ENCODE assay signal across 8 mouse cellular contexts in the genomic region with DNA sequence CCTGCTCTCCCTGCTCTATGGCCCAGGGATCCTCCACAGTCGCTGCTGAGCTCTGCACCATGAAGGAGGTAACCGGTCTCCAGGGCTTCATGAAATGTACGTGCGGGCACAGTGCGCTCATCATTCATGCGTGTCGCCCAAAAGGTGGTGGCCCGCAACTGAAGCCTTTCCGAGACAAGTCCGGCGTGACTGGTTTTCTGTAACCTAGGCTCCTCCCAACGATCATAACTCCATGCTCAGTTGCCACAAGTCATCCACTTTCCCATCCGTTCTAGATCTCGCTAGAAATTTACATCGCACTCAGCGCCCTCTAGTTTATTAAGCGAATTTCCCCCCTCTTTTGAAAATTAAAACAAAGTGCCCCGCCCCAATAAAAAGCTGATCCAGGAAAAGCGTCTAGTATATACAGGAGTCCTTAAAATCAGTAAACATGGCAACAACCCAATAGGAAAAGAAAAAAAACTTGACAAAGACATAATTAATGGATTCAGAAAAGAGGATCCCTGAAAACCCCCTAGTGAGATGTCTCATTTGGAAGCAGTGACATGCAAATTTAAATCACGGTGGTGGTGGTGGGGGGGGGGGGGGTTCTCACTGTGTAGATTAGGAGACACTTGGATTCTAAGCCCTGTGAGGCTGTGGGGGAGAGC. TPM values are rescaled to one million over a fixed set of nuclear protein-coding genes. Genes with fewer than 3 reads are reported as not detected.
DNase-seq lines count a peak whose midpoint lies in the region; ATAC-seq and TF ChIP-seq lines count a peak whose summit lies in the region.

No protein-coding gene starts in this region.

- intact Hi-C loops in heart, postnatal 14 days (cut with DNase I) = no loop called here
- intact Hi-C loops in left cerebral cortex, adult 2 months (cut with DNase I) = loop anchor here (5.0 to 10.0 kb wide), 2 partner anchors 207 to 560 kb away; no protein-coding TSS in a partner anchor

- H3K36me3 ChIP-seq in heart, embryonic 10.5 days = no peaks in the 10 kb centered on the region
- H3K36me3 ChIP-seq in forebrain, postnatal 0 days (ENCODE audit: insufficient read depth) = no peaks in the 10 kb centered on the region
- H3K36me3 ChIP-seq in liver, postnatal 0 days (replicated peaks; ENCODE audit: insufficient read depth, low read length) = no peaks in the 10 kb centered on the region

- H3K4me1 ChIP-seq in heart, embryonic 10.5 days = peaks cover 10% of the 10 kb centered on the region; the same call in 1 of the 2 replicates
- H3K4me1 ChIP-seq in forebrain, postnatal 0 days (ENCODE audit: insufficient read depth) = no peaks in the 10 kb centered on the region; the same call in 1 of the 2 replicates
- H3K4me1 ChIP-seq in liver, postnatal 0 days (ENCODE audit: insufficient read depth) = peaks cover 17% of the 10 kb centered on the region

- H3K9me3 ChIP-seq in heart, embryonic 10.5 days = no peaks in the 10 kb centered on the region
- no peaks in the 10 kb centered on the region for H3K9me3 ChIP-seq in forebrain, postnatal 0 days (ENCODE audit: low read length)
- no peaks in the 10 kb centered on the region for H3K9me3 ChIP-seq in liver, postnatal 0 days (ENCODE audit: low read length)

- DNase-seq in heart, embryonic 10.5 days (ENCODE audit: low spot score) = no peak
- no peak for DNase-seq in heart, postnatal 14 days
- no peak for DNase-seq in forebrain, postnatal 0 days
- no peak for DNase-seq in liver, postnatal 0 days
- DNase-seq in c-Kit-positive CD71-positive TER-119-positive erythroid progenitor cells, embryonic 14.5 days (ENCODE audit: low spot score) = no peak
- no peak for DNase-seq in left cerebral cortex, adult 9 months (ENCODE audit: low spot score in 2 of 2)
- no peak for DNase-seq in left cerebral cortex, adult 2 months (ENCODE audit: extremely low spot score in 1 of 2, low spot score in 2 of 2)

- H3K27me3 ChIP-seq in heart, embryonic 10.5 days (ENCODE audit: insufficient read depth, poor library complexity, severe bottlenecking) = peaks cover 61% of the 10 kb centered on the region
- no peaks in the 10 kb centered on the region for H3K27me3 ChIP-seq in forebrain, postnatal 0 days (ENCODE audit: insufficient read depth, low read length)
- H3K27me3 ChIP-seq in liver, postnatal 0 days (ENCODE audit: insufficient read depth, low read length) = no peaks in the 10 kb centered on the region

- ATAC-seq in CD4-positive, CD25-positive, alpha-beta regulatory T cell, adult 4 months = peak; percentile 10
- peak; percentile 32; the same call in 1 of the 2 replicates for ATAC-seq in forebrain, postnatal 0 days
- no peak for ATAC-seq in liver, postnatal 0 days

- TF ChIP-seq CTCF in forebrain, postnatal 0 days (IDR thresholded peaks at IDR 0.05; ENCODE audit: low read depth) = no peak
- TF ChIP-seq CTCF in liver, postnatal 0 days (IDR thresholded peaks at IDR 0.05; ENCODE audit: low read depth) = 0 out of 2 replicates have a peak, but pooled peaks have one; percentile 6
- TF ChIP-seq CTCF in left cerebral cortex, adult 2 months (IDR thresholded peaks at IDR 0.05) = no peak

- H3K4me3 ChIP-seq in heart, embryonic 10.5 days = peak overlapping the region; percentile 43
- H3K4me3 ChIP-seq in forebrain, postnatal 0 days (ENCODE audit: low read depth, low read length) = peak overlapping the region; percentile 24
- 0 out of 2 replicates have a peak overlapping the region, but pooled peaks have one; percentile 21 for H3K4me3 ChIP-seq in liver, postnatal 0 days (ENCODE audit: low read depth, low read length)
- no peak overlapping the region for H3K4me3 ChIP-seq in left cerebral cortex, adult 2 months

- peak overlapping the region; percentile 45 for H3K4me2 ChIP-seq in forebrain, postnatal 0 days (ENCODE audit: low read depth)
- H3K4me2 ChIP-seq in liver, postnatal 0 days (ENCODE audit: low read depth, low read length) = peak overlapping the region; percentile 56

- no peak overlapping the region for H3K9ac ChIP-seq in forebrain, postnatal 0 days
- no peak overlapping the region for H3K9ac ChIP-seq in liver, postnatal 0 days (replicated peaks)

- no peak overlapping the region for H3K27ac ChIP-seq in heart, embryonic 10.5 days
- H3K27ac ChIP-seq in forebrain, postnatal 0 days (ENCODE audit: low read depth, low read length) = no peak overlapping the region
- no peak overlapping the region for H3K27ac ChIP-seq in liver, postnatal 0 days (ENCODE audit: low read depth)
- no peak overlapping the region for H3K27ac ChIP-seq in left cerebral cortex, adult 2 months

- 8% methylated on average over 20 of the region's 20 CpGs for WGBS in heart, embryonic 10.5 days
- WGBS in forebrain, postnatal 0 days = 11% methylated on average over 20 of the region's 20 CpGs
- WGBS in liver, postnatal 0 days (ENCODE audit: insufficient replicate concordance) = 25% methylated on average over 20 of the region's 20 CpGs

- TF ChIP-seq EP300 in liver, postnatal 0 days (IDR thresholded peaks at IDR 0.05; ENCODE audit: low read depth) = no peak

RNA-seq across cellular contexts. Expression of gene Trim2, which starts 28.2 kb away (rescaled TPM):
- polyA plus RNA-seq in heart, embryonic 10.5 days (2016; fragmentation: Nextera tagmentation; extraction: Ambion mirVana) = 7.1 and 8.0 TPM in 2 replicates
- 1 to 10 TPM; 6.9 to 8.5 TPM for total RNA-seq in heart, postnatal 14 days (2021)
- 1 to 10 TPM; 3.9 to 4.0 TPM for polyA plus RNA-seq in CD4-positive, CD25-positive, alpha-beta regulatory T cell, adult 4 months (2017; shearing (Covaris generic))
- 186 and 218 TPM in 2 replicates for total RNA-seq in forebrain, postnatal 0 days (2014; rRNA removed)
- polyA plus RNA-seq in forebrain, postnatal 0 days (2015; fragmentation: Nextera tagmentation; extraction: Ambion mirVana) = 75.9 and 127 TPM in 2 replicates
- 2.7 and 2.9 TPM in 2 replicates for polyA plus RNA-seq in liver, postnatal 0 days (2015; fragmentation: Nextera tagmentation; extraction: Ambion mirVana)
- 100 to 1,000 TPM; 246 to 280 TPM for total RNA-seq in left cerebral cortex, adult 2 months (2021)
